Mouse (Mus musculus): ENCODE measurements at regions not wholly inside any gene's neighbourhood (a gene's known extent, or its start where the extent isn't known, plus 50 kb on each side); places are given as distances from the start of the nearest gene placed in this dataset.

GRCm38 (mm10) chr19:14343890-14344289 is 254.0 kb downstream of the Tle4 start:
- TF ChIP-seq CTCF (IDR thresholded peaks at IDR 0.05; ENCODE audit: borderline replicate concordance, insufficient read depth, low read length) (no peak), POLR2A (IDR thresholded peaks at IDR 0.05; ENCODE audit: low read depth, low read length) (no peak)
